Mouse (Mus musculus) forebrain, embryonic 12.5 days (tissue): ENCODE results near the gene Rnf43. TPM values are rescaled to one million over a fixed set of nuclear protein-coding genes. Genes with fewer than 3 reads are reported as not detected.

Experiments used
- ATAC-seq: fragments of 200-750 bp; cut with Nextera tagmentation; 2 replicates; pipeline ENCODE4 v1.8.0; 2017; ENCODE audit warnings: moderate TSS enrichment; ENCODE audit not compliant: low FRiP score
- H3K27ac ChIP-seq: fragments of 300-500 bp; sonication (generic); 2 replicates; pipeline ENCODE4 v1.5.1; 2016; ENCODE audit warnings: mild to moderate bottlenecking
- H3K27me3 ChIP-seq: fragments of 300-500 bp; sonication (generic); 2 replicates; pipeline ENCODE4 v1.6.1; 2016; ENCODE audit warnings: mild to moderate bottlenecking
- H3K36me3 ChIP-seq: fragments of 300-500 bp; sonication (generic); replicated peaks from 2 replicates; pipeline ENCODE4 v1.6.1; 2016; ENCODE audit warnings: mild to moderate bottlenecking
- H3K4me1 ChIP-seq: fragments of 300-500 bp; sonication (generic); 2 replicates; pipeline ENCODE4 v1.6.1; 2016
- H3K4me2 ChIP-seq: fragments of 300-500 bp; sonication (generic); 2 replicates; pipeline ENCODE4 v1.6.1; 2016; ENCODE audit warnings: mild to moderate bottlenecking, moderate library complexity
- H3K4me3 ChIP-seq: fragments of 300-500 bp; sonication (generic); replicated peaks from 2 replicates; pipeline ENCODE4 v1.5.1; 2016; ENCODE audit warnings: mild to moderate bottlenecking
- H3K9ac ChIP-seq: fragments of 300-500 bp; sonication (generic); 2 replicates; pipeline ENCODE4 v1.6.1; 2016; ENCODE audit warnings: mild to moderate bottlenecking
- H3K9me3 ChIP-seq: fragments of 300-500 bp; sonication (generic); 2 replicates; pipeline ENCODE4 v1.6.1; 2016
- WGBS: fragments of 180-500 bp; shearing (Covaris S2); methylation state at CpG from one replicate; pipeline ENCODE4 v1.1.7; 2016; 5-methylcytosine and 5-hydroxymethylcytosine counted together
- polyA plus RNA-seq: library from polyadenylated mRNA; unstranded; fragments of >200 nt; fragmentation: Nextera tagmentation; extraction: Ambion mirVana; gene quantifications from 2 replicates; pipeline ENCODE4 v1.2.1, GENCODE M21; 2016

The Rnf43 gene
- 1.4 and 1.8 TPM in 2 replicates for polyA plus RNA-seq

DNA sequence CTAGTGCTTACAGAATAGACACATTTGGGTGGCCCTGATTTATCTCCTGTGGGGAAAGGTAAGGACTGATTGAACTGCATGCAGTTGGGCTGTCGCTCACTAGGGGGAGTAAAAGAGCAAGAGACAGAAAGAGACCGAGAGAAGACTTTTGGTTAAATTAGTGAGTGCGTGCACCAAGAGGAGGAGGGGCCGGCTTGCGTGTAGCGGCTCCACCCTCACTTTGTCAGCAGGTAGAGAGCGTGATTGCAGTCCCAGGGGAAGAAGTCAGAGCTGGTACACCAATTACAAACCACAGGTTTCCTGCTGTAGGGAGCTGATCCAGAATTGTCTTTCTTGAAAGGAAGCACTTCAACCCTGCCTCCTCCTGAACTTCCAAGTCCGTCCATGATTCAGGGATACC, at the start of gene Rnf43:
Rnf43 (plus strand) TSS at position 316 of the 400 bp plus-strand sequence.
- no peaks in the 10 kb centered on the region for H3K36me3 ChIP-seq
- no peak within 1 kb of the TSS for H3K27ac ChIP-seq
- peak; percentile 49; the same call in 1 of the 2 replicates for ATAC-seq
- peaks cover 18% of the 10 kb centered on the region for H3K27me3 ChIP-seq
- peaks cover 10% of the 10 kb centered on the region for H3K4me1 ChIP-seq
- WGBS: 0% methylated on average over 8 of the region's 8 CpGs
- H3K9ac ChIP-seq: peak within 1 kb of the TSS; percentile 5; the same call in 1 of the 2 replicates
- H3K4me3 ChIP-seq: peak within 1 kb of the TSS; percentile 38
- peak within 1 kb of the TSS; percentile 61 for H3K4me2 ChIP-seq
- H3K9me3 ChIP-seq: no peaks in the 10 kb centered on the region

DNA sequence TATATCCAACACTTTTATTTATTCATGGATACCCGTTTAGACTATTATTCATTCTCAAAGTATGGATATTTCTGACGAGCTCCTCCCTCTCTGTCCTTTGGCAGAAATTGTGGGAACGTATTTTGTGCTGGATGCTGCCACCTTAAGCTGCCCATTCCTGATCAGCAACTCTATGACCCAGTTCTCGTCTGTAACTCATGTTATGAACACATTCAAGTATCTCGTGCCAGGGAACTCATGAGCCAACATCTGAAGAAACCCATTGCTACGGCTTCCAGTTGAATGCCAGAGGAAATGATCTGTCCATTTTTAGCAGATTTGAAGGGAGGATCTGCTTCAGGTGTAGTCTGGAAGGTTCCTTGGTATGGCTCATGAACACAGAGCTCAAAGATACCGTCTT, 48.5 kb upstream of the Rnf43 start:
- peaks cover 96% of the 10 kb centered on the region for H3K36me3 ChIP-seq
- H3K27ac ChIP-seq: no peak overlapping the region
- ATAC-seq: no peak
- H3K4me1 ChIP-seq: no peaks in the 10 kb centered on the region
- H3K4me3 ChIP-seq: no peak overlapping the region
- WGBS: 89% methylated on average over 7 of the region's 7 CpGs
- no peak overlapping the region for H3K4me2 ChIP-seq
- H3K9ac ChIP-seq: no peak overlapping the region
- peaks cover 6% of the 10 kb centered on the region for H3K9me3 ChIP-seq
- H3K27me3 ChIP-seq: no peaks in the 10 kb centered on the region

GRCm38 (mm10) chr11:87615551-87615950, 47.0 kb upstream of the Rnf43 start:
- no peaks in the 10 kb centered on the region for H3K4me1 ChIP-seq
- no peak overlapping the region for H3K9ac ChIP-seq
- H3K9me3 ChIP-seq: peaks cover 6% of the 10 kb centered on the region
- ATAC-seq: no peak
- H3K4me2 ChIP-seq: no peak overlapping the region
- 95% methylated on average over 5 of the region's 5 CpGs for WGBS
- no peak overlapping the region for H3K27ac ChIP-seq
- H3K27me3 ChIP-seq: no peaks in the 10 kb centered on the region
- no peak overlapping the region for H3K4me3 ChIP-seq
- peaks cover 87% of the 10 kb centered on the region for H3K36me3 ChIP-seq

DNA sequence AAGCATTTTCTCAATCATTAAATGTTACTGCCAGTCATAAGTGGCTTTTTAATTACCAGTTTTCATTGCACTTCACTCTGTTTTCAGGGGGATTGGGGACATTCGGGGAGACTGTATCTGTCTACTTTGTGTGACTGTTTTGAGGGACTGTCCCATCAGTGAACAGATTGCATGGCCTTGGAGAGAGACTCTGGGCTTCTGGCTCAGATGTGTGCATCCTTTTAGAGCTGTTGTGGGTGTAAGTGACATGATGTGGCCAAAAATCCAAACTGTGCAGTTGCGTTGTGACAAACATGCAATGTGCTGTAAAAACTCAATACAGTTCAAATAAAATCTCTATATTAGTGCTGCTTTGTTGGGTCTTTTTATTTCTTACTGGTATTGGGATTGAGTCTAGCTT, 46.6 kb upstream of the Rnf43 start:
- Histone ChIP-seq H3K4me3 (no peak overlapping the region), H3K27me3 (no peaks in the 10 kb centered on the region), H3K9ac (no peak overlapping the region), H3K36me3 (peaks cover 85% of the 10 kb centered on the region), H3K4me2 (no peak overlapping the region), H3K27ac (no peak overlapping the region), H3K9me3 (peaks cover 6% of the 10 kb centered on the region), H3K4me1 (no peaks in the 10 kb centered on the region)
- WGBS: 98% methylated on average over 2 of the region's 2 CpGs
- ATAC-seq: no peak

DNA sequence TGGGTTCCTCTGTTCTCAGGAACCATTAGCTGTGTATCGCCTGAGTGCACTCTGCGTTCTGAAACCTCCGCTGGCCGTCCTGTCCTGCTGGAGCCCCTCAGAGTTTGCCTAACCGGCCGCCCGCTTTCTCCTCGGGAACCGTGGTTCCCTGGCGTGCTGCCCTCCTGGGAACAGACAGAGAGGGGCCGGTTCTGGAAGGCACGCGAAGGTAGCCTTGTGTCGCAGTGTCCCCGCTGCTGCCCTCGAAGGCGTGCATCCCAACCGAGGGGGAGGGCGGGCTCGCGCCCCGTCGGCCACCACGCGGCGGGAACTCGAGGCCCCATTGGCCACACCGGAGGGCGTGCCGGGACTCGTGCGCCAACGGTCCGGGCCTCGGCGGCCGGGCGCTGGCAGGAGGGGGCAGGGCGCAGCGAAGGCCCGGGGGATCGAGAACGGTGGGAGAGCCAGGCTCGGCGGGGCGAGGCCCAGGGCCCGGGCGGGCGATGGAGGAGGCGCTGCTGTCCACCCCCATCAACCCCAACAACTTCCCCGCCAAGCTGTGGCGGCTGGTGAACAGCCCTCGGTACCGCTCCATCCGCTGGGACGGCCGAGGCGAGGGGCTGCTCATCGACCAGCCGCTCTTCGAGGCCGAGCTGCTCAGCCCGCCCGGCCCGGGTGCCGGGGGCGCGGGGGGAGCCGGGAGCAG, 45.6 kb upstream of the Rnf43 start, which contains the start of gene Hsf5:
Hsf5 (plus strand) TSS at position 375 of the 685 bp plus-strand sequence.
- Histone ChIP-seq H3K9ac (no peak within 1 kb of the TSS), H3K4me1 (no peaks in the 10 kb centered on the region), H3K27ac (no peak within 1 kb of the TSS), H3K9me3 (peaks cover 6% of the 10 kb centered on the region), H3K27me3 (no peaks in the 10 kb centered on the region), H3K4me2 (no peak within 1 kb of the TSS), H3K4me3 (no peak within 1 kb of the TSS), H3K36me3 (peaks cover 75% of the 10 kb centered on the region)
- WGBS: 89% methylated on average over 66 of the region's 69 CpGs
- ATAC-seq: no peak

DNA sequence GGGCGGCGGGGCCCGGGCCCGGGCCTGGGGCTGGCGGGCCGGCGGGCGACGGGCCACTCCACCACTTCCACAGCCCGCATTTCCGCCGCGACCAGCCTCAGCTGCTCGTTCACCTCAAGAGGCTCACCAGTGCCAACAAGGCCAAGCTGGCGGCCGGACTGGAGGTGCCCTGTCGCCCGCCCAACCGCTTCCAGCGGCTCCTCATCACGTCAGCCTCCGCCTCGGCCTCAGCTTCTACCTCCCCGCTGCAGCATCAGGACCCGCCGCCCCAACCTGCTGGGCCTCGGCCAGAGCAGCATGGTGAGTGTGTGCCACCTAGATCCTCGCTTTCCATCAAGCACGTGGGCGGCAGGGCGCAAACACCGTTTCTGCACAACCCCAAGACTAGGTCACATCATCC, 44.9 kb upstream of the Rnf43 start:
- Histone ChIP-seq H3K9ac (no peak overlapping the region), H3K4me3 (no peak overlapping the region), H3K4me1 (no peaks in the 10 kb centered on the region), H3K4me2 (no peak overlapping the region), H3K9me3 (peaks cover 6% of the 10 kb centered on the region), H3K27me3 (no peaks in the 10 kb centered on the region), H3K36me3 (peaks cover 71% of the 10 kb centered on the region), H3K27ac (no peak overlapping the region)
- ATAC-seq: no peak
- 98% methylated on average over 32 of the region's 32 CpGs for WGBS

DNA sequence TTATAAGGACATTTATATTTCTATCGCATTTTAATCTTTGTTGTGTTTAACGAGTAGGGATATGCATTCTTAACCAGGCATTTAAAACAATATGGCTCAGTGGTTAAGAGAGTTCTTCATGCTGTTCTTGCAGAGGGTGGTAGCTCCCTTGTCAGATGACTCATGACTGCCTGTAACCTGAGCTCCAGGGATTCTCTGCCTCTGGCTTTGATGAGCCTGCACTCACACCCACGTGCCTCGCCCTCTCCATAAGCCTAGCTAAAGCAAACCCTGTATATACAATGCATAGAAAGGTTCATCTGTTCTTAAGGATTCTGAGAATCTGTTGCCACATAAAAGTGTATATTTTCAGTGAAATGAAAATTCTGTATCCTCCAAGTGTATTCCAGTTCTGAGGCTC, 39.4 kb upstream of the Rnf43 start:
- H3K36me3 ChIP-seq: peaks cover 51% of the 10 kb centered on the region

DNA sequence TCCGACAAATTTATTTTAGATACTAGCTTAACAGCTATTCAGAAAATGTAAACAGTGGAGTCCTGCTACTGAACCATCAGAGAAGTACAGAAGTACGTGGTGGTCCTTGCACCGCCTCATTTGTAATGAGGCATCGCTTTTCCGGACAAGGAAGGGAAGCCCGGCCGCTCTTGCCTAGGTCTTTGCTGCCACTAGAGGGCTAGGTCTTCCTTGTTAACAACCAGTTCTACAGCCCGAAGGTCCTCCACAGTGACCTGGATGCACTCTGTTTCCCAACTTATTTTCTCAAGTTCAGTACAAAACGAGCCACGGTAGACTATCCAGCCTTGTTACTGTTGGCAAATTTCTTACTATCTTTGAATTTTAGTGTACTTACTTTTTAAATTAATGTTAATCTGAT, 32.7 kb upstream of the Rnf43 start:
- no peak for ATAC-seq
- H3K4me2 ChIP-seq: no peak overlapping the region
- no peak overlapping the region for H3K9ac ChIP-seq
- H3K36me3 ChIP-seq: peaks cover 13% of the 10 kb centered on the region
- no peak overlapping the region for H3K27ac ChIP-seq
- H3K4me3 ChIP-seq: no peak overlapping the region
- H3K9me3 ChIP-seq: no peaks in the 10 kb centered on the region
- H3K4me1 ChIP-seq: no peaks in the 10 kb centered on the region
- H3K27me3 ChIP-seq: no peaks in the 10 kb centered on the region
- 39% methylated on average over 10 of the region's 10 CpGs for WGBS

More for the DNA sequence above, 39.4 kb upstream of the Rnf43 start:
- Histone ChIP-seq H3K4me3 (no peak overlapping the region), H3K27ac (no peak overlapping the region), H3K9me3 (no peaks in the 10 kb centered on the region), H3K4me2 (no peak overlapping the region), H3K9ac (no peak overlapping the region), H3K27me3 (no peaks in the 10 kb centered on the region), H3K4me1 (no peaks in the 10 kb centered on the region)
- 85% methylated on average over 4 of the region's 4 CpGs for WGBS
- ATAC-seq: no peak

DNA sequence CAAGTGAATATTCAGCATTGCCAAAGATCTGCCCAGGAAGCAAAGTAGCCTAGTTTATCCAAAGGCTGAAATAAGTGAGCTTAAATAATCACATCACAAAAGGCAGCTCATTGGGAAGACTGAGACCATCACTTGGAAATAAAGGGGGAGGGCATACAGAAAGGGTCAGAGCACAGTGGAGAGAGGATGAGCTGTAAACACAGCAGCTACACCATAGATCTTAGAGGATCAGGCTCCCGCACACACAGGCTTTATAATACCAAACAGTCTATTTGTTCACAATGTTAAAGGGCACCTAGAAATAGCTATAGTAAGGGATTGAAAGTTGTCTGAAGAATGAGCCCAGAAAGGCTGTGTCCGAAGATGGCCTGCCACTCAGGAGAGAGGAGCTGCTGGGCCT, 23.7 kb upstream of the Rnf43 start:
- ATAC-seq: no peak
- H3K4me2 ChIP-seq: peak overlapping the region; percentile 76
- H3K9ac ChIP-seq: peak overlapping the region; percentile 70
- peaks cover 6% of the 10 kb centered on the region for H3K4me1 ChIP-seq
- peak overlapping the region; percentile 44 for H3K4me3 ChIP-seq
- H3K9me3 ChIP-seq: no peaks in the 10 kb centered on the region
- WGBS: 11% methylated on average over 2 of the region's 2 CpGs
- H3K27me3 ChIP-seq: no peaks in the 10 kb centered on the region
- no peaks in the 10 kb centered on the region; the same call in 1 of the 2 replicates for H3K36me3 ChIP-seq
- H3K27ac ChIP-seq: no peak overlapping the region

GRCm38 (mm10) chr11:87639206-87639605, 23.3 kb upstream of the Rnf43 start:
- peak overlapping the region; percentile 70 for H3K9ac ChIP-seq
- no peak overlapping the region for H3K27ac ChIP-seq
- H3K36me3 ChIP-seq: no peaks in the 10 kb centered on the region; the same call in 1 of the 2 replicates
- no peaks in the 10 kb centered on the region for H3K27me3 ChIP-seq
- H3K9me3 ChIP-seq: no peaks in the 10 kb centered on the region
- H3K4me1 ChIP-seq: peaks cover 6% of the 10 kb centered on the region
- H3K4me2 ChIP-seq: peak overlapping the region; percentile 76
- H3K4me3 ChIP-seq: peak overlapping the region; percentile 44
- WGBS: under 1% methylated on average over 29 of the region's 29 CpGs
- peak; percentile 51; the same call in 1 of the 2 replicates for ATAC-seq

DNA sequence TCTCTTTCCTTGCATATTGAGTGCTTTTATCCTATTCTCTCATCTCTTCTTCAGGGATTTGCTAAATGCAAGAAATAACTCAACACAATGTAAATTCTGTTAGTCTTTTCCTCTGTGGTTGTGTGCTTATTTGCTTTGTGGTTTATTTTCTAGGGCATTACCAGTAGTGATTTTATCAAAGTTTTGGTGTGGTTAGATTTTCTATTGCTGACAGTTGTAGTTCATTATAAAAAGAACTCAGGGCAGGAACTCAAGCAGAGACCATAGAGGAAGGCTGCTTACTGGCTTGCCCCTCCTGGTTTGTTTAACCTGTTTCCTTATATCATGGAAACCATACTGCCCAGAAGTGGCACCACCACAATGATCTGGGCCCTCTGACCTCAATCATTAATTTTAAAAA, 19.7 kb upstream of the Rnf43 start:
- no peaks in the 10 kb centered on the region for H3K9me3 ChIP-seq
- no peak overlapping the region for H3K9ac ChIP-seq
- no peak overlapping the region for H3K27ac ChIP-seq
- H3K4me3 ChIP-seq: no peak overlapping the region
- H3K4me1 ChIP-seq: peaks cover 6% of the 10 kb centered on the region
- no peak for ATAC-seq
- no peak overlapping the region for H3K4me2 ChIP-seq
- H3K36me3 ChIP-seq: no peaks in the 10 kb centered on the region
- no peaks in the 10 kb centered on the region for H3K27me3 ChIP-seq

- WGBS: 86% methylated on average over 5 of the region's 5 CpGs
- no peak overlapping the region for H3K4me2 ChIP-seq
- no peaks in the 10 kb centered on the region for H3K4me1 ChIP-seq
- no peak for ATAC-seq
- H3K4me3 ChIP-seq: no peak overlapping the region
- no peak overlapping the region for H3K9ac ChIP-seq
- no peak overlapping the region for H3K27ac ChIP-seq
- no peaks in the 10 kb centered on the region for H3K27me3 ChIP-seq
- no peaks in the 10 kb centered on the region for H3K36me3 ChIP-seq
- no peaks in the 10 kb centered on the region for H3K9me3 ChIP-seq
These were observed 7.8 kb upstream of the Rnf43 start for GRCm38 (mm10) chr11:87654693-87655092.

- WGBS: 81% methylated on average over 7 of the region's 7 CpGs
- H3K27me3 ChIP-seq: peaks cover 13% of the 10 kb centered on the region
- no peak for ATAC-seq
These were observed 3.3 kb upstream of the Rnf43 start for GRCm38 (mm10) chr11:87659216-87659615.

More at GRCm38 (mm10) chr11:87659216-87659615, 3.3 kb upstream of the Rnf43 start:
- Histone ChIP-seq H3K4me1 (peaks cover 10% of the 10 kb centered on the region), H3K9me3 (no peaks in the 10 kb centered on the region), H3K9ac (no peak overlapping the region), H3K27ac (no peak overlapping the region), H3K36me3 (no peaks in the 10 kb centered on the region), H3K4me3 (no peak overlapping the region), H3K4me2 (no peak overlapping the region)
